Mouse (Mus musculus): ENCODE results near the gene Rap1gds1.

DNA sequence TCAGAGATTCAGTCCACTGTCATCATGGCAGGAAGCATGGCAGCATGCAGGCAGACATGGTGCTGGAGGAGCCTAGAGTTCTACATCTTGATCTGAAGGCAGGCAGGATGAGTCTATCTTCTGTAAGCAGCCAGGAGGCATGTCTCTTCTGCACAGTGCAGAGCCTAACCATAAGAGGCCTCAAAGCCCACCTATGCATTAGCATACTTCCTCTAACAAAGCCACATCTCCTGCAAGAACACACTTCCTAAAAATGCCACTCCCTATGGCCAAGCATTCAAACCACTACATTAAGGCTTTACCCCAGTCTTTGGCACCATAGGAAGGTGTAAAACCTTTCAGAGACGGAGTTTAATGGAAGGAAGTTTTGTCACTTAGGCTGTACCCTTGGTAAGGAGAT is 26.9 kb upstream of the Rap1gds1 start:
- TF ChIP-seq CTCF (IDR thresholded peaks at IDR 0.05; ENCODE audit: low read depth), result no peak
- no peak for TF ChIP-seq EP300 (IDR thresholded peaks at IDR 0.05; ENCODE audit: low read depth)
